ENCODE assay signal across 24 mouse cellular contexts in genomic region chr9:60585206-60585605, GRCm38 (mm10).
DNase-seq lines count a peak whose midpoint lies in the region; ATAC-seq and TF ChIP-seq lines count a peak whose summit lies in the region.
"Had no signal": no experiment of that assay in that cellular context is flagged by ENCODE, and none has a peak within 500 bp of the region (broad histone marks: within the 10 kb centered on the region; RNA-seq: fewer than 3 reads in every experiment).

No protein-coding gene starts in this region.

- H3K9me3 ChIP-seq in heart, embryonic 15.5 days (replicated peaks), result no peaks in the 10 kb centered on the region
- no peaks in the 10 kb centered on the region for H3K9me3 ChIP-seq in heart, postnatal 0 days (replicated peaks; ENCODE audit: control insufficient read depth, low read length)
- H3K9me3 ChIP-seq: embryonic facial prominence, embryonic 10.5 days; embryonic facial prominence, embryonic 12.5 days; forebrain, embryonic 13.5 days; forebrain, embryonic 15.5 days; G1E had no signal

- H3K9ac ChIP-seq in heart, embryonic 15.5 days, result no peak overlapping the region
- H3K9ac ChIP-seq in heart, postnatal 0 days (replicated peaks; ENCODE audit: low read depth, low read length), result no peak overlapping the region
- H3K9ac ChIP-seq: embryonic facial prominence, embryonic 12.5 days; forebrain, embryonic 13.5 days; forebrain, embryonic 15.5 days had no signal

- WGBS in heart, embryonic 15.5 days, result 65% methylated on average over 5 of the region's 5 CpGs
- WGBS in heart, postnatal 0 days, result 38% methylated on average over 5 of the region's 5 CpGs

- ATAC-seq in heart, embryonic 15.5 days (replicated peaks; ENCODE audit: insufficient number of reproducible peaks, insufficient read depth, low FRiP score, low read depth), result peak; percentile 47; the same call in 1 of the 2 replicates
- ATAC-seq in heart, postnatal 0 days (ENCODE audit: insufficient read depth, low read depth), result peak; percentile 64
- ATAC-seq: activated CD4-positive, CD25-positive, alpha-beta regulatory T cell, adult 4 months; CD4-positive, CD25-positive, alpha-beta regulatory T cell, adult 4 months; forebrain, embryonic 13.5 days; forebrain, embryonic 15.5 days; Patski had no signal

- no peak for TF ChIP-seq CTCF in heart, postnatal 0 days (IDR thresholded peaks at IDR 0.05; ENCODE audit: low read depth)

- H3K27ac ChIP-seq in heart, embryonic 15.5 days, result no peak overlapping the region
- H3K27ac ChIP-seq in heart, postnatal 0 days (ENCODE audit: low read depth), result no peak overlapping the region
- H3K27ac ChIP-seq: embryonic facial prominence, embryonic 10.5 days; embryonic facial prominence, embryonic 12.5 days; forebrain, embryonic 13.5 days; forebrain, embryonic 15.5 days had no signal

- peak; percentile 79 for DNase-seq in heart, adult 11 months
- DNase-seq in heart, postnatal 4 days, result no peak
- DNase-seq in heart, postnatal 36 days, result no peak
- DNase-seq in heart, postnatal 0 days (ENCODE audit: low spot score), result peak; percentile 35
- DNase-seq in heart, postnatal 25 days (ENCODE audit: low spot score), result no peak
- DNase-seq: adrenal gland, adult 8-10 months; adrenal gland, postnatal 14 days; adrenal gland, postnatal 36 days; B cell, adult 2 months; cerebellum, adult 11-12 months; cerebellum, adult 2 months; cerebellum, adult 9-10 months; cerebellum, postnatal 10 days; cerebellum, postnatal 25 days had no signal

- H3K4me2 ChIP-seq in heart, embryonic 15.5 days, result no peak overlapping the region
- no peak overlapping the region for H3K4me2 ChIP-seq in heart, postnatal 0 days (ENCODE audit: low read depth, low read length)
- H3K4me2 ChIP-seq: embryonic facial prominence, embryonic 12.5 days; forebrain, embryonic 13.5 days; forebrain, embryonic 15.5 days had no signal

- H3K27me3 ChIP-seq in heart, embryonic 15.5 days, result no peaks in the 10 kb centered on the region
- no peaks in the 10 kb centered on the region for H3K27me3 ChIP-seq in heart, postnatal 0 days (ENCODE audit: control insufficient read depth, insufficient read depth, low read length)
- H3K27me3 ChIP-seq: CH12.LX; embryonic facial prominence, embryonic 12.5 days; forebrain, embryonic 13.5 days; forebrain, embryonic 15.5 days; Patski had no signal

- H3K4me1 ChIP-seq in heart, embryonic 15.5 days (replicated peaks), result peaks cover 10% of the 10 kb centered on the region; the same call in 1 of the 2 replicates
- H3K4me1 ChIP-seq in heart, postnatal 0 days (ENCODE audit: control insufficient read depth, insufficient read depth), result no peaks in the 10 kb centered on the region
- H3K4me1 ChIP-seq: embryonic facial prominence, embryonic 10.5 days; forebrain, embryonic 13.5 days; forebrain, embryonic 15.5 days had no signal

- no peak overlapping the region for H3K4me3 ChIP-seq in heart, embryonic 15.5 days
- no peak overlapping the region for H3K4me3 ChIP-seq in heart, postnatal 0 days (ENCODE audit: low read depth, low read length)
- H3K4me3 ChIP-seq: embryonic facial prominence, embryonic 10.5 days; embryonic facial prominence, embryonic 12.5 days; forebrain, embryonic 13.5 days; forebrain, embryonic 15.5 days had no signal

- no peaks in the 10 kb centered on the region; the same call in 1 of the 2 replicates for H3K36me3 ChIP-seq in heart, embryonic 15.5 days
- H3K36me3 ChIP-seq in heart, postnatal 0 days (replicated peaks; ENCODE audit: control insufficient read depth, insufficient read depth, low read length), result no peaks in the 10 kb centered on the region
- H3K36me3 ChIP-seq: G1E had no signal

- no peak for TF ChIP-seq EP300 in heart, postnatal 0 days (IDR thresholded peaks at IDR 0.05; ENCODE audit: low read depth)

- intact Hi-C loops in heart, postnatal 36 days (cut with DNase I), result no loop called here
- intact Hi-C loops in heart, postnatal 25 days (cut with DNase I), result no loop called here

Comparison
In these comparisons a context has a peak if more than half of its experiments do, and no peak if none do; other contexts are left out.
1. DNase-seq: peak in heart, adult 11 months (single experiment) and heart, postnatal 0 days (single experiment); none in heart, postnatal 4 days (single experiment), heart, postnatal 36 days (0 of 2) and heart, postnatal 25 days (single experiment).